Mouse (Mus musculus) limb, embryonic 14.5 days (tissue): Measurements from ENCODE around the gene Ddb1. TPM values are rescaled to one million over a fixed set of nuclear protein-coding genes. Genes with fewer than 3 reads are reported as not detected.

Source experiments
- ATAC-seq: fragments of 200-750 bp; cut with Nextera tagmentation; 2 replicates; pipeline ENCODE4 v1.8.0; 2017; ENCODE audit warnings: low read depth, moderate number of reproducible peaks, moderate TSS enrichment; ENCODE audit not compliant: low FRiP score
- DNase-seq: peaks from one replicate; pipeline ENCODE4 v3.0.0-alpha.2; 2015; ENCODE audit warnings: low spot score
- H3K27ac ChIP-seq: fragments of 300-500 bp; sonication (generic); replicated peaks from 2 replicates; pipeline ENCODE4 v1.5.1; 2014; ENCODE audit warnings: low read depth, mild to moderate bottlenecking, low read length, moderate library complexity, mixed read lengths
- H3K27me3 ChIP-seq: fragments of 300-500 bp; sonication (generic); 2 replicates; pipeline ENCODE4 v1.6.1; 2014; ENCODE audit warnings: low read length, mixed read lengths; ENCODE audit not compliant: control insufficient read depth, insufficient read depth
- H3K36me3 ChIP-seq: fragments of 300-500 bp; sonication (generic); 2 replicates; pipeline ENCODE4 v1.6.1; 2014; ENCODE audit warnings: mild to moderate bottlenecking, low read length, moderate library complexity, mixed read lengths; ENCODE audit not compliant: control insufficient read depth, insufficient read depth
- H3K4me1 ChIP-seq: fragments of 300-500 bp; sonication (generic); 2 replicates; pipeline ENCODE4 v1.6.1; 2014; ENCODE audit warnings: antibody characterized with exemption, low read length, mixed read lengths; ENCODE audit not compliant: control insufficient read depth, insufficient read depth
- H3K4me2 ChIP-seq: fragments of 300-500 bp; sonication (generic); replicated peaks from 2 replicates; pipeline ENCODE4 v1.6.1; 2014; ENCODE audit warnings: low read depth, mild to moderate bottlenecking, low read length, moderate library complexity; ENCODE audit not compliant: severe bottlenecking
- H3K4me3 ChIP-seq: fragments of 300-500 bp; sonication (generic); replicated peaks from 2 replicates; pipeline ENCODE4 v1.5.1; 2014; ENCODE audit warnings: low read length
- H3K9ac ChIP-seq: fragments of 300-500 bp; sonication (generic); 2 replicates; pipeline ENCODE4 v1.6.1; 2014; ENCODE audit warnings: mild to moderate bottlenecking, low read depth, low read length, moderate library complexity; ENCODE audit not compliant: severe bottlenecking
- H3K9me3 ChIP-seq: fragments of 300-500 bp; sonication (generic); 2 replicates; pipeline ENCODE4 v1.6.1; 2016; ENCODE audit warnings: low read length; ENCODE audit not compliant: control insufficient read depth
- POLR2A ChIP-seq: fragments of 200-500 bp; IDR thresholded peaks from 2 replicates; pipeline ENCODE4 v1.8.0; 2012; ENCODE audit warnings: inconsistent platforms, mild to moderate bottlenecking, moderate library complexity, borderline replicate concordance; ENCODE audit not compliant: insufficient read depth, insufficient read length; ENCODE audit errors: extremely low read depth
- WGBS: fragments of 180-500 bp; shearing (Covaris S2); extraction: QIAGEN DNeasy Blood & Tissue Kit; methylation state at CpG from one replicate; pipeline ENCODE4 v1.1.7; 2014; 5-methylcytosine and 5-hydroxymethylcytosine counted together
- polyA plus RNA-seq, 2 experiments: library from polyadenylated mRNA; depleted of rRNA in 1 of 2; stranded (reverse) in 1 of 2; unstranded in 1 of 2; fragments of >200 nt; fragmentation: Nextera tagmentation in 1 of 2; extraction: Ambion mirVana in 1 of 2; gene quantifications; 2 replicates each; pipeline versions ENCODE4 v1.2.1 to v1.2.3; 2012 to 2014

The Ddb1 gene
- polyA plus RNA-seq, 2 experiments, result 346 to 358 TPM

DNA sequence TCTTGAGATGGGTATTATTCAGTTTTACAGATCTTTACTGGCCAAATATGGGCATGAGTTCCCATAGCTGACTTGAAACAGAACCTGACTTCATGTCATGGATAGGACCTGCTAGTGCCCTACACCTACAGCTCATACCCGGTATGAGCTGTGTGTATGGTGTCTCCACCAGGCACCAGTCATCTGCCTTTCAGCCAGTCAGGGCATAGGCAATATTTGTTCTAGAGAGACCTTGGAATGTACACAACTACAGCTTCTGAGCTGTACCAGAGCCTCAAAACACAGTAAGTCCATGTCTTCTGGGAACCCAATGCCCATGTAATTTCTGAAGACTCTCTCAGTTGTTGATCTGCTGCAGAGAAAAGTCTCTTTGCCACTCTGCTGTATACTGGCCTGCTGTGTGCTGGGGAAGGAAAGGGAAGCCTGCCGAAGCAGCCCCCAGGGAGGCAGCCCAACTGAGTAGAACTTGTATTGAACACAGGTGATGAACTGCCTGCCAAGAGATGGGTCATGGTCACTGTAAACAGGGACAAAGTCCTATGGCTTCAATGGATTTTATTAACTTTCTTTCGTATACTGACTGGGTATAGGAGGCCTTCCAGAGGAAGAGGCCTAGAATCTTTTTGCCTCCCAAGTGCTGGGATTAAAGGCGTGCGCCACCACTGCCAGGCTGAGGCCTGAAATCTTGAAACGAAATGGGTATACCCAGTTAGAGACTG, 13.3 kb upstream of the Ddb1 start:
- Histone ChIP-seq H3K4me3 (no peak overlapping the region), H3K27me3 (no peaks in the 10 kb centered on the region), H3K4me2 (no peak overlapping the region), H3K4me1 (no peaks in the 10 kb centered on the region), H3K36me3 (peaks cover 48% of the 10 kb centered on the region), H3K27ac (no peak overlapping the region), H3K9me3 (no peaks in the 10 kb centered on the region), H3K9ac (no peak overlapping the region)
- DNase-seq (no peak), ATAC-seq (no peak)
- 89% methylated on average over 6 of the region's 6 CpGs for WGBS
- no peak for TF ChIP-seq POLR2A

DNA sequence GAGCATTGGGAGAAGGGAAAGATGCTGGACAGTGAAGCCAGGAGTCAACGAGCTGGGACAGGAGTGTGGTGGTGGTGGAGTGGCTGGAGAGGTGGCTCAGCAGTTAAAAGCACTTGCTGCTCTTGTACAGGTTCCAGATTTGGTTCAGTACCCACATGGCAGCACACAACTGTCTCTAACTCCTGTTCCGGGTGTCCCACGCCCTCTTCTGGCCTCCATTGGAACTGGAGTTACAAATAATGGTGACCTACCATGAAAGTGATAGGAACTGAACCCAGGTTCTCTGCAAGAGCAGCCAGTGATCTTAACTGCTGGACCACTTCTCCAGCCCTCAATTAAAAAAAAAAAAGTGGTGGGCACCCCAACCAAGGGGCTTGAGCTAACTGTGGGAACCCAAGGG, 6.9 kb upstream of the Ddb1 start:
- H3K9me3 ChIP-seq, result no peaks in the 10 kb centered on the region
- no peak overlapping the region for H3K9ac ChIP-seq
- 33% methylated on average over 3 of the region's 3 CpGs for WGBS
- no peak overlapping the region for H3K27ac ChIP-seq
- H3K36me3 ChIP-seq, result peaks cover 38% of the 10 kb centered on the region
- no peak for TF ChIP-seq POLR2A
- no peak overlapping the region for H3K4me3 ChIP-seq
- H3K4me2 ChIP-seq, result no peak overlapping the region
- H3K27me3 ChIP-seq, result no peaks in the 10 kb centered on the region
- no peak for ATAC-seq
- peaks cover 8% of the 10 kb centered on the region for H3K4me1 ChIP-seq
- no peak for DNase-seq

DNA sequence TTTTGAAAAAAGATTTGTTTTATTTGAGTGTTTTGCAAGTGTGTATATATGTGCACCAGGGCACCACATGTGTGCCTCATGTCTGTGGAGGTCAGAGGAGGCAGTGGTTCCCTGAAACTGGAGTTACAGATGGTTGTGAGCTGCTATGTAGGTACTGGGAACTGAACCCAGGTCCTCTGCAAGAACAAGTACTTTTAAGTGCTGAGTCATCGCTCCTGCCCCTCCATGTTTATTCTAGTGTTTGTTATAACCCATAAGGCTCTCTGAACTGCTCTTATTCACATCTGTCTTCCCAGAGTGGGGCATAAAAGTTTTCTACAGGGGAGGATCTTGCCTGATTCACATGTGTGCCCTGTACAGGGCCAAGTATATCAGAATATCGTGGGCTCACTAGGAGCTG, 5.5 kb upstream of the Ddb1 start:
- H3K9me3 ChIP-seq, result no peaks in the 10 kb centered on the region
- 89% methylated on average over 2 of the region's 2 CpGs for WGBS
- H3K4me1 ChIP-seq, result peaks cover 12% of the 10 kb centered on the region
- no peak for TF ChIP-seq POLR2A
- peaks cover 33% of the 10 kb centered on the region; the same call in 1 of the 2 replicates for H3K36me3 ChIP-seq
- no peak overlapping the region for H3K9ac ChIP-seq
- no peak for DNase-seq
- no peak overlapping the region for H3K4me2 ChIP-seq
- H3K4me3 ChIP-seq, result no peak overlapping the region
- no peak overlapping the region for H3K27ac ChIP-seq
- H3K27me3 ChIP-seq, result no peaks in the 10 kb centered on the region
- no peak for ATAC-seq

DNA sequence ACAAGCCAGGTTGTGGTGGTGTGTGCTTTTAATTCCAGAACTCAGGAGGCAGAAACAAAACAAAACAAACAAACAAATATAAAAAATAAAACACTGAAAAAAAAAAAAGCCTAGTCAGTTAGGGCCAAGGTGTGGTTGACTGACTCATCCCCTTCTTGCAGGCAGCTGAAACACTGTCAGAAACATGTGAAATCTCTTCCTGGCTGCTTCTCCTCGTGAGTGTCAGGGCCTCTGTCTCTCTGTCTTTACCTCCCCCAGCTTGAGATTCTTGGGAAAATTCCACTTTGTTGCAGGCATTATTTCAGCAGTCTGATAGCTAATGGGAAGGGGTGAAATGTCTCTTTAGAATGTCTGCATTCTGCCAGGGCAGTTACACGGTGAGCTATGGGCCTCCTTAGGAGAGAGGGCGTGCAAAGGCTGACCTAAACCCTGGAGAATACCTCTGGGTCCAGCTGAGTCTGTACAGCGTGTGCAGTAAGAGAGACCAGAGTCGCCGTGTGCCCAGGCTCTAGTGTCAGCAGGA, 2.8 kb upstream of the Ddb1 start:
- peak overlapping the region; percentile 62 for H3K4me2 ChIP-seq
- ATAC-seq (peak; percentile 7; the same call in 1 of the 2 replicates), DNase-seq (no peak)
- no peaks in the 10 kb centered on the region for H3K27me3 ChIP-seq
- H3K4me3 ChIP-seq, result peak overlapping the region; percentile 35
- no peak for TF ChIP-seq POLR2A
- peak overlapping the region; percentile 72 for H3K9ac ChIP-seq
- peaks cover 18% of the 10 kb centered on the region for H3K36me3 ChIP-seq
- peaks cover 21% of the 10 kb centered on the region for H3K4me1 ChIP-seq
- 7% methylated on average over 6 of the region's 6 CpGs for WGBS
- H3K9me3 ChIP-seq, result no peaks in the 10 kb centered on the region
- H3K27ac ChIP-seq, result peak overlapping the region; percentile 88

DNA sequence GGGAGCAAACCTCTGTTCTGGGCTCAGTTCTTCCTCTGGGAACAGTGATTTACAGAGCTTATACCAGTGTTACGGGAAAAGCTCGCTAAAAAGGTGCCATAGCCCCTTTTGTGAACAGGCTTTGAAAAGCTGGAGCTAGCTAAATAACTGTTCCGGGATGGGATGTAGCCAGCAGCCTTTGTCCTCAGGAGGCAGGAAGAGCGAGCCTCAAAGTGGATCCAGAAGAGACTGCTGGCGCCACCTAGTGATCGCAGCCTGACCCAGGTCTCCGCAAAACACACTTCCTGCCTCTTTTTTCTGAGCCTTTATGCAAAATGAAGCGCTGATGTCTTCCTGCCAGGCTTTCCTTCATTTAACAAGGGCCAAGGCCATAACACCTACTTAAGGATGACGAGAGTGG, 2.3 kb upstream of the Ddb1 start:
- peak; percentile 96 for DNase-seq
- Histone ChIP-seq H3K4me1 (peaks cover 21% of the 10 kb centered on the region), H3K4me2 (peak overlapping the region; percentile 62), H3K27me3 (no peaks in the 10 kb centered on the region), H3K9me3 (no peaks in the 10 kb centered on the region), H3K36me3 (peaks cover 22% of the 10 kb centered on the region), H3K27ac (peak overlapping the region; percentile 88), H3K9ac (peak overlapping the region; percentile 72), H3K4me3 (peak overlapping the region; percentile 35)
- TF ChIP-seq POLR2A, result peak; percentile 93; the same call in 1 of the 2 replicates
- WGBS, result 1% methylated on average over 9 of the region's 9 CpGs
- ATAC-seq, result peak; percentile 71
